Comparison of ENCODE assay signal across 13 mouse cellular contexts in the genomic region with DNA sequence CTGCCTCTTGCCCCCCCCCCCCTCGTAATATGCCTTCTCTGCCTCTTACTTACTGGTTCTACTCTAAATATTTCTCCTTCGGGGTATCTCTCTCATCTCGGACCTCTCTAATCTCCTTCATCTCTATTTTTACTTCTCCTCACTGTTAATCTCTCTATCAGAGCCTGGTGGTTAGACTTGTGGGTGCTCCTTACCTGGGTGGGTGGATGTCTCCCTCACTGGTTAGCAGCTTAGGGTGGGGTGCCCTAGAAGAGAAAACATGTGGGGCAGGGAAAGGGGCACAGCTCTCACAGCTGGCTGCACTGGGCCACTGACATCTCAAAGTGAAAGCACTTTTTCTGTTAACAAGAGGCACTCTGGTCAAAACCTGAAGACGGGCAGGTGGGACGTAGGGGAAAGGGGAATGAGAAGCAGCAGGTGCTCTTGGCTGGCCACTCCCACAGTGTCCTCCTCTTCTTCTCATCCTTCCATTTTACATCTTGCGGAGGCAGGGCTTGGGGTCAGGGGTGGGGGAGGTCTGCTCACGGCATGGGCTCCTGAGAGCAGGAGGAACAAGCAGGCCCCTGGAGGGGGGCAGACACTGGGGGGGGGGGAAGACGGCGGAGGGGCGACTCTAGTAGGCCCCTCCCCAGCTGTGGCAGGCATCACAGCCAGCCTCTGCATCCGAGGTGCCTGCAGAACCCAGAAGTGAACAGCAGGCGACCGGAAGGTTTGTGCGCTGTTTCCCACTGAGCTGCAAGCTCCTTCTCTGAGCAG. TPM values are rescaled to one million over a fixed set of nuclear protein-coding genes. Genes with fewer than 3 reads are reported as not detected.
DNase-seq lines count a peak whose midpoint lies in the region; TF ChIP-seq lines count a peak whose summit lies in the region.
"Had no signal": no experiment of that assay in that cellular context is flagged by ENCODE, and none has a peak within 500 bp of the region (broad histone marks: within the 10 kb centered on the region; RNA-seq: fewer than 3 reads in every experiment).

No protein-coding gene starts in this region.

- no peak; the same call in 1 of the 2 replicates for TF ChIP-seq POLR2A in spleen, adult 2 months (IDR thresholded peaks at IDR 0.05; ENCODE audit: low read depth, low read length)

- H3K36me3 ChIP-seq in heart, embryonic 10.5 days, result no peaks in the 10 kb centered on the region
- no peaks in the 10 kb centered on the region for H3K36me3 ChIP-seq in spleen, adult 2 months (ENCODE audit: control insufficient read depth, insufficient read depth, low read length)
- H3K36me3 ChIP-seq: forebrain, embryonic 15.5 days; limb, embryonic 12.5 days had no signal

- H3K27me3 ChIP-seq in heart, embryonic 10.5 days (ENCODE audit: insufficient read depth, poor library complexity, severe bottlenecking), result no peaks in the 10 kb centered on the region
- H3K27me3 ChIP-seq in spleen, adult 2 months (ENCODE audit: control insufficient read depth, insufficient read depth, low read length), result no peaks in the 10 kb centered on the region
- H3K27me3 ChIP-seq: forebrain, embryonic 15.5 days; limb, embryonic 12.5 days had no signal

- DNase-seq in heart, postnatal 4 days, result peak; percentile 23
- DNase-seq in heart, embryonic 10.5 days (ENCODE audit: low spot score), result no peak
- DNase-seq in spleen, adult 2 months (ENCODE audit: low read depth in 1 of 2, low spot score in 2 of 2), result peak in 1 of 2 experiments; percentile 41
- no peak for DNase-seq in spleen, adult 12 weeks (ENCODE audit: low spot score)
- DNase-seq in naive thymus-derived CD4-positive, alpha-beta T cell, adult 2 months (ENCODE audit: low read depth), result peak; percentile 88
- DNase-seq in left cerebral cortex, postnatal 25 days (ENCODE audit: low spot score in 2 of 2), result no peak
- no peak for DNase-seq in retina, postnatal 1 day
- DNase-seq: kidney, adult 11 months; liver, postnatal 0 days had no signal

- WGBS in heart, embryonic 10.5 days, result 59% methylated on average over 14 of the region's 14 CpGs
- WGBS in spleen, adult 2 months, result 60% methylated on average over 12 of the region's 14 CpGs

- TF ChIP-seq CTCF in spleen, adult 2 months (IDR thresholded peaks at IDR 0.05; ENCODE audit: extremely low read depth, insufficient read depth, insufficient read length, insufficient replicate concordance), result no peak

- H3K4me3 ChIP-seq in heart, embryonic 10.5 days, result no peak overlapping the region
- peak overlapping the region; percentile 28; the same call in 1 of the 2 replicates for H3K4me3 ChIP-seq in spleen, adult 2 months (ENCODE audit: extremely low read depth, insufficient read depth, insufficient read length)
- H3K4me3 ChIP-seq: forebrain, embryonic 15.5 days; limb, embryonic 12.5 days had no signal

- H3K9me3 ChIP-seq in heart, embryonic 10.5 days, result no peaks in the 10 kb centered on the region
- H3K9me3 ChIP-seq: forebrain, embryonic 15.5 days had no signal

- no peak overlapping the region for H3K27ac ChIP-seq in heart, embryonic 10.5 days
- H3K27ac ChIP-seq in spleen, adult 2 months (ENCODE audit: insufficient read depth, low read length), result peak overlapping the region; percentile 75
- H3K27ac ChIP-seq: forebrain, embryonic 15.5 days; limb, embryonic 12.5 days had no signal

- peaks cover 6% of the 10 kb centered on the region; the same call in 1 of the 2 replicates for H3K4me1 ChIP-seq in heart, embryonic 10.5 days
- H3K4me1 ChIP-seq in spleen, adult 2 months (ENCODE audit: control insufficient read depth, insufficient read depth, insufficient read length), result peaks cover 12% of the 10 kb centered on the region; the same call in 1 of the 2 replicates
- H3K4me1 ChIP-seq: forebrain, embryonic 15.5 days; limb, embryonic 12.5 days had no signal

- intact Hi-C loops in left cerebral cortex, postnatal 25 days (cut with DNase I), result no loop called here

RNA-seq across cellular contexts. Expression of a gene that starts 27.7 kb away (rescaled TPM):
- total RNA-seq in heart, postnatal 4 days (2021), result under 1 TPM; 0.32 to 0.36 TPM
- polyA plus RNA-seq in heart, embryonic 10.5 days (2016; fragmentation: Nextera tagmentation; extraction: Ambion mirVana), result 0.10 and 0.11 TPM in 2 replicates
- polyA plus RNA-seq in spleen, adult 2 months (2012; rRNA removed), result 20.8 and 42.8 TPM in 2 replicates
- total RNA-seq in left cerebral cortex, postnatal 25 days (2021), result under 1 TPM; 0.39 to 0.46 TPM
- total RNA-seq: common myeloid progenitor, adult 5-6 weeks; MEL had no signal

RNA-seq across cellular contexts. Expression of a gene that starts 54.2 kb away (rescaled TPM):
- total RNA-seq in heart, postnatal 4 days (2021), result 1 to 10 TPM in 1 of 2 experiments, under 1 TPM in 1; 0.72 to 1.4 TPM
- 0.29 and 0.34 TPM in 2 replicates for polyA plus RNA-seq in heart, embryonic 10.5 days (2016; fragmentation: Nextera tagmentation; extraction: Ambion mirVana)
- polyA plus RNA-seq in spleen, adult 2 months (2012; rRNA removed), result 2.4 and 3.4 TPM in 2 replicates
- total RNA-seq in left cerebral cortex, postnatal 25 days (2021), result 1 to 10 TPM in 1 of 2 experiments, under 1 TPM in 1; 0.62 to 1.2 TPM

Comparison
In these comparisons a context has a peak if more than half of its experiments do, and no peak if none do; other contexts are left out.
1. DNase-seq: peak in heart, postnatal 4 days (single experiment) and naive thymus-derived CD4-positive, alpha-beta T cell, adult 2 months (single experiment); none in heart, embryonic 10.5 days (single experiment), spleen, adult 12 weeks (single experiment), left cerebral cortex, postnatal 25 days (0 of 2) and retina, postnatal 1 day (single experiment).